Mouse (Mus musculus) intestine, embryonic 15.5 days (tissue): ENCODE data around the gene Ikzf4. TPM values are rescaled to one million over a fixed set of nuclear protein-coding genes. Genes with fewer than 3 reads are reported as not detected.
"Not testable (repeated sequence)": the region's sequence is repeated elsewhere in the genome, so short reads cannot be mapped to it uniquely, and the experiment has no call there.

ENCODE experiments used
- ATAC-seq: fragments of 200-750 bp; cut with Nextera tagmentation; 2 replicates; pipeline ENCODE4 v1.8.0; 2017; ENCODE audit warnings: moderate TSS enrichment, moderate library complexity
- H3K27ac ChIP-seq: fragments of 300-500 bp; sonication (generic); 2 replicates; pipeline ENCODE4 v1.5.1; 2015; ENCODE audit warnings: mild to moderate bottlenecking, inconsistent platforms
- H3K27me3 ChIP-seq: fragments of 300-500 bp; sonication (generic); replicated peaks from 2 replicates; pipeline ENCODE4 v1.6.1; 2015; ENCODE audit warnings: inconsistent platforms
- H3K36me3 ChIP-seq: fragments of 300-500 bp; sonication (generic); 2 replicates; pipeline ENCODE4 v1.6.1; 2015; ENCODE audit warnings: inconsistent platforms
- H3K4me1 ChIP-seq: fragments of 300-500 bp; sonication (generic); replicated peaks from 2 replicates; pipeline ENCODE4 v1.6.1; 2015; ENCODE audit warnings: inconsistent platforms
- H3K4me2 ChIP-seq: fragments of 300-500 bp; sonication (generic); replicated peaks from 2 replicates; pipeline ENCODE4 v1.6.1; 2015; ENCODE audit warnings: mild to moderate bottlenecking, inconsistent platforms
- H3K4me3 ChIP-seq: fragments of 300-500 bp; sonication (generic); replicated peaks from 2 replicates; pipeline ENCODE4 v1.5.1; 2015; ENCODE audit warnings: inconsistent platforms
- H3K9ac ChIP-seq: fragments of 300-500 bp; sonication (generic); 2 replicates; pipeline ENCODE4 v1.6.1; 2015; ENCODE audit warnings: inconsistent platforms
- H3K9me3 ChIP-seq: fragments of 300-500 bp; sonication (generic); 2 replicates; pipeline ENCODE4 v1.6.1; 2016; ENCODE audit warnings: inconsistent platforms
- WGBS: fragments of 180-500 bp; shearing (Covaris S2); methylation state at CpG from one replicate; pipeline ENCODE4 v1.1.7; 2015; 5-methylcytosine and 5-hydroxymethylcytosine counted together
- polyA plus RNA-seq: library from polyadenylated mRNA; unstranded; fragments of >200 nt; fragmentation: Nextera tagmentation; extraction: Ambion mirVana; gene quantifications from 2 replicates; pipeline ENCODE4 v1.2.1, GENCODE M21; 2015

Gene Ikzf4
- polyA plus RNA-seq, 1 experiment from 2014 or later, result 2.2 TPM

GRCm38 (mm10) chr10:128618570-128618969, 27.2 kb downstream of the Ikzf4 start:
- no peak for ATAC-seq
- Histone ChIP-seq H3K27ac (no peak overlapping the region), H3K36me3 (no peaks in the 10 kb centered on the region; the same call in 1 of the 2 replicates), H3K4me3 (no peak overlapping the region), H3K4me2 (no peak overlapping the region), H3K4me1 (no peaks in the 10 kb centered on the region), H3K27me3 (no peaks in the 10 kb centered on the region), H3K9me3 (no peaks in the 10 kb centered on the region), H3K9ac (no peak overlapping the region)
- 84% methylated on average over 1 of the region's 1 CpGs for WGBS

GRCm38 (mm10) chr10:128615798-128616448, 29.9 kb downstream of the Ikzf4 start:
- ATAC-seq, H3K4me2 ChIP-seq, H3K9ac ChIP-seq, H3K9me3 ChIP-seq, H3K27ac ChIP-seq, H3K4me3 ChIP-seq, H3K36me3 ChIP-seq, H3K4me1 ChIP-seq, H3K27me3 ChIP-seq: not testable (repeated sequence)
- WGBS, result 83% methylated on average over 6 of the region's 7 CpGs

- Histone ChIP-seq H3K27ac (no peak overlapping the region), H3K27me3 (no peaks in the 10 kb centered on the region), H3K9ac (no peak overlapping the region), H3K4me2 (no peak overlapping the region), H3K9me3 (no peaks in the 10 kb centered on the region), H3K4me1 (0 out of 2 replicates have a peak, but pooled peaks cover 3% of the 10 kb centered on the region), H3K36me3 (no peaks in the 10 kb centered on the region), H3K4me3 (no peak overlapping the region)
- ATAC-seq, result no peak
- WGBS, result 57% methylated on average over 3 of the region's 3 CpGs
Measured at GRCm38 (mm10) chr10:128614934-128615333, 30.9 kb downstream of the Ikzf4 start.

GRCm38 (mm10) chr10:128613820-128614219, 32.0 kb downstream of the Ikzf4 start:
- H3K4me2 ChIP-seq, H3K27ac ChIP-seq, H3K9ac ChIP-seq, ATAC-seq, H3K27me3 ChIP-seq, H3K4me1 ChIP-seq, H3K4me3 ChIP-seq, H3K9me3 ChIP-seq, H3K36me3 ChIP-seq: not testable (repeated sequence)
- 47% methylated on average over 4 of the region's 4 CpGs for WGBS

GRCm38 (mm10) chr10:128613154-128613440, 32.7 kb downstream of the Ikzf4 start:
- WGBS, result 36% methylated on average over 6 of the region's 6 CpGs

DNA sequence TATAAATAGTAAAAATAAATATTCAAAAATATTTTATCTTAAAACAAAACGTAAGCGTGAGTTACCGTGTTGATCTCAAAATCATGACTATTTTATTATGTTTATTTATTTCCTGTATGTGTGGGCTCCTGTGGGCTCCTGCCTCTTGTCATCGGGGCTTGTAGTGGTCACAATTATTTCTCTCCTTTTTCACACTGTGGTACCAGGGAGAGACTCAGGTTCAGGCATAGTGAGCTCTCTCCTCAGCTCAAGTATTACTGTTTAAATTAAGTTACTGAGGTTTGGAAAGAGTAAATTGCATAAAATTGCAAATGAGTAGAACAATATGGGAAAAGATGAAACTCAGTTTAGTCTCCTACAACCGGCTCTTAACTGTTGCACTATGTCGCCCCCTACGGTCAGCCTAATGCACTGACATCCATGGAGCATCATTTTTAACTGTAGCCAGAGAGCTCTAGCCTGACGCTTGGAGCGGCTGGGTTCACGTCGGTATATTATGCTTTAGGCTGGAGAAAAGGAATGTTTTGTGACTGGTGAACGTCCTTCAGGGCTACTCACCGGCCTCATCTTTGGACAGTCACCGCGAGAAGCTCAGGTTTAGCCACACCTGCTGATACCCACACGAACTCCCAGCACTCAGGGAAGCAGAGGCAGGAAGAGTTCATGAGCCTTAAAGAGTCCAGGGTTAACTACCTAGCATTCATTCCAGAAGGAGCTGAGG, 33.2 kb downstream of the Ikzf4 start:
- Histone ChIP-seq H3K9ac (no peak overlapping the region), H3K27ac (no peak overlapping the region), H3K4me2 (peak overlapping the region; percentile 37; the same call in 1 of the 2 replicates)

More at GRCm38 (mm10) chr10:128613154-128613440, 32.7 kb downstream of the Ikzf4 start:
- no peak overlapping the region for H3K4me2 ChIP-seq
- H3K27ac ChIP-seq, result no peak overlapping the region
- no peak overlapping the region for H3K4me3 ChIP-seq
- H3K4me1 ChIP-seq, result 0 out of 2 replicates have a peak, but pooled peaks cover 3% of the 10 kb centered on the region
- no peaks in the 10 kb centered on the region for H3K27me3 ChIP-seq
- no peaks in the 10 kb centered on the region for H3K9me3 ChIP-seq
- no peak overlapping the region for H3K9ac ChIP-seq
- no peaks in the 10 kb centered on the region for H3K36me3 ChIP-seq
- ATAC-seq, result peak; percentile 32; the same call in 1 of the 2 replicates

GRCm38 (mm10) chr10:128606483-128606882, 39.3 kb downstream of the Ikzf4 start:
- H3K4me3 ChIP-seq, result no peak overlapping the region
- H3K9me3 ChIP-seq, result no peaks in the 10 kb centered on the region
- no peaks in the 10 kb centered on the region for H3K36me3 ChIP-seq
- ATAC-seq, result no peak
- H3K27ac ChIP-seq, result no peak overlapping the region
- no peak overlapping the region for H3K4me2 ChIP-seq
- H3K9ac ChIP-seq, result no peak overlapping the region
- no peaks in the 10 kb centered on the region for H3K4me1 ChIP-seq
- whole genome bisulfite sequencing, result 37% methylated on average over 2 of the region's 2 CpGs
- no peaks in the 10 kb centered on the region for H3K27me3 ChIP-seq

More for the DNA sequence above, 33.2 kb downstream of the Ikzf4 start:
- ATAC-seq, result peak; percentile 78
- WGBS, result 14% methylated on average over 16 of the region's 16 CpGs
- Histone ChIP-seq H3K36me3 (no peaks in the 10 kb centered on the region), H3K4me3 (no peak overlapping the region), H3K27me3 (no peaks in the 10 kb centered on the region), H3K9me3 (no peaks in the 10 kb centered on the region), H3K4me1 (0 out of 2 replicates have a peak, but pooled peaks cover 3% of the 10 kb centered on the region)

DNA sequence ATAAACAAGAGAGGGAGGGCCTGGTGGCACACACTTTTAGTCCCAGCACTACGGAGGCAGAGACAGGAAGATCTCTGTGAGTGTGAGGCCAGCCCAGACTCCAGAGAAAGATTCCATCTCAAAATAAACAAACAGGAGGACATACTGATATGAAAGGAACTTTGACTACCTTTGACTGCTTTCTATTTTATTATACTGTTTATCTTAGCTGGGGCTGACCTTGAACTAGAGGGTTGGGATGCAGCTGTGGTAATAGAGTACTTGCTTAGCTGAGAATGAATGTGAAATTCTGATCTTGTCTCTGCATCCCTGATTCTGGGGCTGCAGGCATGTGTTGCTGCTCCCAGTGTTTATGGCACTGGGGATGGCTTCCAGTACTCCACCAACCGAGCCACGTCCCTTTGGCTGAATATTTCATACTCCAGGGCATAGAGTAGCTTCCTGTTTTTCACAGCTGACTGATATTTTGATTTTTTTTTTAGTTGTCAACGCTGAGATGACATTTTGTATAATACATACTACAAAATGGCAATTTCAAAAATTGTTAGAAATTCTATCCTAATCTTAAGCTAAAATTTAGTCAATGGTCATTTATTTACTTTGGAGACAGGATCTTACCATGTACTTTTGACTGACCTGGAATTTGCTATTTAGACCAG, 43.2 kb downstream of the Ikzf4 start:
- no peak for ATAC-seq
- 61% methylated on average over 4 of the region's 4 CpGs for WGBS

GRCm38 (mm10) chr10:128601499-128601898, 44.3 kb downstream of the Ikzf4 start:
- H3K27ac ChIP-seq, result no peak overlapping the region
- H3K4me1 ChIP-seq, result 0 out of 2 replicates have a peak, but pooled peaks cover 4% of the 10 kb centered on the region
- no peak overlapping the region for H3K4me2 ChIP-seq
- no peaks in the 10 kb centered on the region for H3K27me3 ChIP-seq
- no peak overlapping the region for H3K4me3 ChIP-seq
- WGBS, result 81% methylated on average over 1 of the region's 1 CpGs
- H3K9me3 ChIP-seq, result no peaks in the 10 kb centered on the region
- no peak for ATAC-seq
- no peak overlapping the region for H3K9ac ChIP-seq
- no peaks in the 10 kb centered on the region for H3K36me3 ChIP-seq

More for the DNA sequence above, 43.2 kb downstream of the Ikzf4 start:
- H3K4me1 ChIP-seq, result 0 out of 2 replicates have a peak, but pooled peaks cover 4% of the 10 kb centered on the region
- H3K27ac ChIP-seq, result no peak overlapping the region
- no peak overlapping the region for H3K4me2 ChIP-seq
- H3K27me3 ChIP-seq, result no peaks in the 10 kb centered on the region
- H3K9me3 ChIP-seq, result no peaks in the 10 kb centered on the region
- H3K4me3 ChIP-seq, result no peak overlapping the region
- H3K9ac ChIP-seq, result no peak overlapping the region
- no peaks in the 10 kb centered on the region for H3K36me3 ChIP-seq

DNA sequence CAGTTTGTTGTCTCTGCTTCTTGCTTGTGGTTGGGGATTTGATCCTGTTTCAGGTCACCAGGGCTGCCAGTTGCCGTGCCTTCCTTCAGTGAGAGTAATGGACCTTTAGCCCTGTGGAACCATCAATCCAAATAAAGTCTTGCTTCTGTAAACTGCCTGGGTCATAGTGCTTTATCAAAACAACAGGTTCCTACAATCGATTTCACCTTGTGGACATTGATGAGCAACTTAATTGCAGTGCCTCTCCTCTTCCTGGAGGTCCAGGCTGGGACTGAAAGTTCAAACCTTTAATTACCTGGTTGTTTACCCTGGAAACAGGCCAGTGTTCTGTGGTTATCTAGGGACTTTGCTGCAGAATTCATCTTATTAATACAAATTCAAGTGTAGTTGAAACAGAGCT, 47.3 kb downstream of the Ikzf4 start:
- H3K9me3 ChIP-seq, result no peaks in the 10 kb centered on the region

DNA sequence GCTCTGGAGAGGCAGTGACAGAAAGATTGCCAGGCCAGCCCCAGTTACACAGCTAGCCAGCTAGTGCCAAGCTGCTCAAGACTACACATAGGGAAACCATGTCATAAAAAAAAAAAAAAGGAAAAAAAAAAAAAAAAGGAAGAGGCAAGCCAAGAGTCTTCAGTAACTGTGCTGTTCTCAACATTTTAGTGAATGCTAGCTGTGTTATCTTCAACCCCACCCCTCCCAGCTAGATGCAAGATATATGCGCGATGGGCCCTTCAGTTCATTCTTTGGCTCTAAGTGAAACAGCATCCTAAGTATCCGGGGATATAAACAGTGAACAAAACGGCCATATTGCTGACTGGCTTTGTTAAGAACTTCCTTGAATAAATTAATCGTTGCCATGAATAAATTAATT, 53.0 kb downstream of the Ikzf4 start:
- H3K9ac ChIP-seq, result no peak overlapping the region
- ATAC-seq, result no peak
- H3K4me3 ChIP-seq, result no peak overlapping the region
- no peak overlapping the region for H3K27ac ChIP-seq
- H3K4me2 ChIP-seq, result no peak overlapping the region
- H3K4me1 ChIP-seq, result 0 out of 2 replicates have a peak, but pooled peaks cover 4% of the 10 kb centered on the region
- H3K27me3 ChIP-seq, result peaks cover 10% of the 10 kb centered on the region
- no peaks in the 10 kb centered on the region for H3K36me3 ChIP-seq
- 73% methylated on average over 5 of the region's 5 CpGs for WGBS
- no peaks in the 10 kb centered on the region for H3K9me3 ChIP-seq

More for the DNA sequence above, 47.3 kb downstream of the Ikzf4 start:
- WGBS, result 22% methylated on average over 2 of the region's 2 CpGs
- Histone ChIP-seq H3K9ac (no peak overlapping the region), H3K4me1 (0 out of 2 replicates have a peak, but pooled peaks cover 4% of the 10 kb centered on the region), H3K4me2 (no peak overlapping the region), H3K4me3 (no peak overlapping the region), H3K27ac (no peak overlapping the region), H3K27me3 (no peaks in the 10 kb centered on the region), H3K36me3 (no peaks in the 10 kb centered on the region)
- ATAC-seq, result no peak

GRCm38 (mm10) chr10:128591436-128591835, 54.4 kb downstream of the Ikzf4 start:
- Histone ChIP-seq H3K27me3 (peaks cover 20% of the 10 kb centered on the region), H3K9ac (no peak overlapping the region), H3K4me1 (0 out of 2 replicates have a peak, but pooled peaks cover 8% of the 10 kb centered on the region), H3K4me2 (no peak overlapping the region), H3K4me3 (no peak overlapping the region), H3K9me3 (no peaks in the 10 kb centered on the region), H3K27ac (no peak overlapping the region), H3K36me3 (no peaks in the 10 kb centered on the region)
- WGBS, result 82% methylated on average over 6 of the region's 6 CpGs
- ATAC-seq, result no peak
